Mouse (Mus musculus): Measurements from ENCODE around the gene Cpa4. TPM values are rescaled to one million over a fixed set of nuclear protein-coding genes. Genes with fewer than 3 reads are reported as not detected.

Gene Cpa4
- polyA plus RNA-seq, 1 experiment from 2014 or later, result 0.05 TPM

GRCm38 (mm10) chr6:30574945-30575344, 6.8 kb downstream of the Cpa4 start:
- Histone ChIP-seq H3K27me3 (ENCODE audit: control insufficient read depth, insufficient read depth, low read depth, low read length) (no peaks in the 10 kb centered on the region), H3K4me1 (ENCODE audit: control insufficient read depth, low read depth, low read length) (no peaks in the 10 kb centered on the region), H3K36me3 (ENCODE audit: control insufficient read depth, insufficient read depth) (no peaks in the 10 kb centered on the region), H3K4me2 (ENCODE audit: low read depth, low read length) (no peak overlapping the region), H3K27ac (ENCODE audit: low read length) (no peak overlapping the region), H3K9me3 (replicated peaks; ENCODE audit: control insufficient read depth, low read length) (no peaks in the 10 kb centered on the region), H3K9ac (ENCODE audit: low read depth, low read length) (no peak overlapping the region), H3K4me3 (ENCODE audit: low read depth, low read length) (no peak overlapping the region)
- ATAC-seq (ENCODE audit: low read depth), result no peak
- 64% methylated on average over 1 of the region's 1 CpGs for WGBS (ENCODE audit: insufficient replicate concordance)

DNA sequence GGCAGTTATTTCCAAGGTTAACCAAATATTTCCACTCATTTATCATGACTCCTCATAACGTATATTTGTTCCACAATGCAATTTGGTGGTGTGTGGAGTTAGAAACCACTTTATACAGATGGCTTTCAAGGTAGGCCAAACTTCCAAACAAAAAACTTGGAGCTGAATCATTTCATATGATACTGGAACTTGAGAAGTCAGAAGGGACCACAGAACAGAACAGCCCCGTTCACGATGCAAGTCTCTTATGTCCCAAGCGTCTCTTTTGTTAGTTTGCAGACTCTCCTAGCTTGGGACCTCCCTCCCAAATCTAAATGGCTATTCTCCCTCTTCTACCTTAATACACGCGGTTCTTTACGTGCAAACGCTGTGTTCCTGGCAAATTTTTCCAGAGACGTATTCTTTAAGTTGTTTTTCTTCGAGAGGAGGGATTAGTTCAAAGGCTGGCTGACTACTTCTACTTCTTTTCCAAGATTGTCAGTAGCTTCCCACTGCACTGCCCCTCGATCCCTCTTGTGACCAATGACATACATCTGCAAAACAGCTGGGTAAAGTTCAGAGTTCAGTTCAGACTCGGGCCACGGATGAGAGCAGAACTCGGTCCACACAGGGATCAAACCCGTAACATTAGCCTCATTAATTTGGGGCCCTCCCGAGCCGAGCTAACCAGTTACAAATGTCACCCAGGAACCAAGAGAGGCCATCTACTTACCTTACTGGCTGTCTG, 8.5 kb downstream of the Cpa4 start:
- Histone ChIP-seq H3K9me3 (replicated peaks; ENCODE audit: control insufficient read depth, low read length) (no peaks in the 10 kb centered on the region), H3K27me3 (ENCODE audit: control insufficient read depth, insufficient read depth, low read depth, low read length) (no peaks in the 10 kb centered on the region), H3K4me3 (ENCODE audit: low read depth, low read length) (no peak overlapping the region), H3K4me2 (ENCODE audit: low read depth, low read length) (no peak overlapping the region), H3K36me3 (ENCODE audit: control insufficient read depth, insufficient read depth) (no peaks in the 10 kb centered on the region), H3K27ac (ENCODE audit: low read length) (no peak overlapping the region), H3K9ac (ENCODE audit: low read depth, low read length) (no peak overlapping the region), H3K4me1 (ENCODE audit: control insufficient read depth, low read depth, low read length) (no peaks in the 10 kb centered on the region)
- WGBS (ENCODE audit: insufficient replicate concordance), result 67% methylated on average over 17 of the region's 17 CpGs
- ATAC-seq (ENCODE audit: low read depth), result no peak

DNA sequence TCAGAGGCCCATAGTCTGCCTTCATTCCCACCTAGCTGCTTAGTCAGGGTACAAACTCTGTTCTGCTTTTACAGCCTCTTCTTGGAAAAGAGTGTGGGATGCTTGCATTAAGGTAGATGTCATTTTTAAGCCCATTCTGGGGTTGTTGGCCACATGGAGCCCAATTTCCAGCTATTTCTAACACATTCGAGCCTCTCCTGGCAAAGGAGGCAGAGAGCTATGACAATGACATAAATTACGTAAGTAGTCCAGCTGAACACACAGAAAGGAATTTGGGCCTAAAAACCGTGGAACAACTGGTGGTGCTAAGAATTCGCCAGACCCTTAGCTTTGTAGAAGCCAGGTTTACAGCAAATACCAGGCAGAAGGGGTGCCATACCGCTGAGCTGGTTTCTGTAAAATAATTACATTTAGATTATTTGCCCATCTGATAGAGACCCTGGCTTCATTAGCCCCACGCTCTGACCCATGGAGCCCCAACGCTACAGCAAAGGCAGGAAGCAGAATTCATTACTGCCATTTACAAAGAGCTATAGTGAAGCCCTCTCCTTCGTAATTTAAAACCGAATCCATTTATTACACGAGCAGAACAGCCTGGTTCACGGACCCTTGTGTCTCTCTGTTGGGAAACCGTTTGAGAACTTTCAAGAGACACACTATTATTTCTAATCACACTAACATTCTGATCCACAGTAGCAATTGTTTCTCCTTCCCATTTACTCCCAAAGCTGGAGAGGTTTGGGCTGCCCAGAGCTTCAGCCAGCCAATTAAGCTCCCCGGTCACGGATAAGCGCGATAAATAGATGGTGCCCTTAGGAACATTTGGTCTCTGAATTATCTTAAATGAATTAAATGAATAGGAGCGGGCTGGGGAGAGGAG, 12.0 kb downstream of the Cpa4 start:
- Histone ChIP-seq H3K4me3 (ENCODE audit: low read depth, low read length) (no peak overlapping the region), H3K36me3 (ENCODE audit: control insufficient read depth, insufficient read depth) (no peaks in the 10 kb centered on the region), H3K27me3 (ENCODE audit: control insufficient read depth, insufficient read depth, low read depth, low read length) (no peaks in the 10 kb centered on the region), H3K9ac (ENCODE audit: low read depth, low read length) (no peak overlapping the region), H3K4me1 (ENCODE audit: control insufficient read depth, low read depth, low read length) (no peaks in the 10 kb centered on the region), H3K9me3 (replicated peaks; ENCODE audit: control insufficient read depth, low read length) (no peaks in the 10 kb centered on the region), H3K4me2 (ENCODE audit: low read depth, low read length) (no peak overlapping the region), H3K27ac (ENCODE audit: low read length) (no peak overlapping the region)
- WGBS (ENCODE audit: insufficient replicate concordance), result 69% methylated on average over 17 of the region's 17 CpGs
- ATAC-seq (ENCODE audit: low read depth), result no peak

GRCm38 (mm10) chr6:30580841-30581176, 12.6 kb downstream of the Cpa4 start:
- no peak overlapping the region for H3K9ac ChIP-seq (ENCODE audit: low read depth, low read length)
- no peaks in the 10 kb centered on the region for H3K36me3 ChIP-seq (ENCODE audit: control insufficient read depth, insufficient read depth)
- no peak overlapping the region for H3K4me2 ChIP-seq (ENCODE audit: low read depth, low read length)
- no peak for ATAC-seq (ENCODE audit: low read depth)
- WGBS (ENCODE audit: insufficient replicate concordance), result 71% methylated on average over 8 of the region's 8 CpGs
- H3K4me3 ChIP-seq (ENCODE audit: low read depth, low read length), result no peak overlapping the region
- H3K9me3 ChIP-seq (replicated peaks; ENCODE audit: control insufficient read depth, low read length), result no peaks in the 10 kb centered on the region
- no peak overlapping the region for H3K27ac ChIP-seq (ENCODE audit: low read length)
- H3K27me3 ChIP-seq (ENCODE audit: control insufficient read depth, insufficient read depth, low read depth, low read length), result no peaks in the 10 kb centered on the region
- no peaks in the 10 kb centered on the region for H3K4me1 ChIP-seq (ENCODE audit: control insufficient read depth, low read depth, low read length)

DNA sequence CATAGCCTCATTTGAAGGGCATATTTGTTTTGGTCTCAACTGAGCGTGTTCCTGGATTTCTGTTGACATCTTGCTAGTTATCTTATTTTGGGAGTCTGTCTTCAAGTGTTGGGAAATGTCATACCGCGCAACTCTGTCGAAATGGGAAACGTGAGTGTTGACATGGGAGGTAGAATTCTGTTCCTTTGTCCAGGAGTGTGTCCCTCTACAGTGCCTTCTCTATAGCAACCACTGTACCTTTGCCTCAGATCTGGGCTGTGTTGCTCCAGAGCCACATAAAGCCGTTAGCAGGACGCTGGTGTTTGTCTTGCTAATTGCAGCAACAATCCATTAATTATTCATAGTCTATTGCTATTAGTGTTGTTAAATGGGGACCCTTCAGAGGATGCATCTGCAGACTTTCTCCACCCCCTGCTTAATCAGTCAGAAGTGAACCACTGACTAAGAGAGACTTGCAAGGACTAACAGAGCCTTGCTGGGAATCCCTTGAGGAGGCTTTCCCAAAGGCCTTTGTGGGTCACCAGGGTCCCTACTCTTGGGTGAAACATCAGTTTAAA, 18.8 kb downstream of the Cpa4 start:
- Histone ChIP-seq H3K9me3 (replicated peaks; ENCODE audit: control insufficient read depth, low read length) (no peaks in the 10 kb centered on the region), H3K27ac (ENCODE audit: low read length) (no peak overlapping the region), H3K36me3 (ENCODE audit: control insufficient read depth, insufficient read depth) (no peaks in the 10 kb centered on the region), H3K4me2 (ENCODE audit: low read depth, low read length) (no peak overlapping the region), H3K27me3 (ENCODE audit: control insufficient read depth, insufficient read depth, low read depth, low read length) (no peaks in the 10 kb centered on the region), H3K9ac (ENCODE audit: low read depth, low read length) (no peak overlapping the region), H3K4me1 (ENCODE audit: control insufficient read depth, low read depth, low read length) (no peaks in the 10 kb centered on the region), H3K4me3 (ENCODE audit: low read depth, low read length) (no peak overlapping the region)
- WGBS (ENCODE audit: insufficient replicate concordance), result 60% methylated on average over 7 of the region's 7 CpGs
- no peak for ATAC-seq (ENCODE audit: low read depth)

DNA sequence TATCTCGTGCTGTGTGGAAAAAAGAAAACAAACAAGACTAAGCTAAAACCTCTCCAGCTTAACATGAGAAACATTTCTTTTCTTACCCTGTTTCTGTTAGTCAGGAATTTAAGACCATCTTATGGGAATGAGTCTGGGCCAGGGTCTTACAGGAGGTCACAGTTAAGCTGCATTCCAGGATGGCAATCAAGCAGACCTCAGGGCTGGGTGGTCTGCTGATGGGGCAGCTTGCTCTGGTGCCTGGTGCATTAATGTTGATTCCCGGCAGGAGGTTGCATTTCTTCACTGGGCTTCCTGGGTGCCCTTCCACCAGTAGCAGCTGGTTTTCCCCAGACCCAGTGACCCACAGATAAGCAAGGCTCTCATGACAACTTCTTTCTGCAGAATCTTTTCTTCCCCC, 21.6 kb downstream of the Cpa4 start:
- Histone ChIP-seq H3K36me3 (ENCODE audit: control insufficient read depth, insufficient read depth) (no peaks in the 10 kb centered on the region), H3K4me1 (ENCODE audit: control insufficient read depth, low read depth, low read length) (no peaks in the 10 kb centered on the region), H3K27ac (ENCODE audit: low read length) (no peak overlapping the region), H3K9ac (ENCODE audit: low read depth, low read length) (no peak overlapping the region), H3K9me3 (replicated peaks; ENCODE audit: control insufficient read depth, low read length) (no peaks in the 10 kb centered on the region), H3K27me3 (ENCODE audit: control insufficient read depth, insufficient read depth, low read depth, low read length) (no peaks in the 10 kb centered on the region), H3K4me2 (ENCODE audit: low read depth, low read length) (no peak overlapping the region), H3K4me3 (ENCODE audit: low read depth, low read length) (no peak overlapping the region)
- WGBS (ENCODE audit: insufficient replicate concordance), result 30% methylated on average over 2 of the region's 2 CpGs
- no peak for ATAC-seq (ENCODE audit: low read depth)

GRCm38 (mm10) chr6:30591851-30592404, 23.8 kb downstream of the Cpa4 start:
- Histone ChIP-seq H3K4me3 (ENCODE audit: low read depth, low read length) (no peak overlapping the region), H3K36me3 (ENCODE audit: control insufficient read depth, insufficient read depth) (no peaks in the 10 kb centered on the region), H3K4me2 (ENCODE audit: low read depth, low read length) (no peak overlapping the region), H3K4me1 (ENCODE audit: control insufficient read depth, low read depth, low read length) (no peaks in the 10 kb centered on the region), H3K9me3 (replicated peaks; ENCODE audit: control insufficient read depth, low read length) (no peaks in the 10 kb centered on the region), H3K9ac (ENCODE audit: low read depth, low read length) (no peak overlapping the region), H3K27ac (ENCODE audit: low read length) (no peak overlapping the region), H3K27me3 (ENCODE audit: control insufficient read depth, insufficient read depth, low read depth, low read length) (no peaks in the 10 kb centered on the region)
- WGBS (ENCODE audit: insufficient replicate concordance), result 35% methylated on average over 5 of the region's 5 CpGs
- no peak for ATAC-seq (ENCODE audit: low read depth)

- Histone ChIP-seq H3K9me3 (replicated peaks; ENCODE audit: control insufficient read depth, low read length) (no peaks in the 10 kb centered on the region), H3K9ac (ENCODE audit: low read depth, low read length) (no peak overlapping the region), H3K27me3 (ENCODE audit: control insufficient read depth, insufficient read depth, low read depth, low read length) (no peaks in the 10 kb centered on the region), H3K4me2 (ENCODE audit: low read depth, low read length) (no peak overlapping the region), H3K4me3 (ENCODE audit: low read depth, low read length) (no peak overlapping the region), H3K4me1 (ENCODE audit: control insufficient read depth, low read depth, low read length) (no peaks in the 10 kb centered on the region), H3K36me3 (ENCODE audit: control insufficient read depth, insufficient read depth) (no peaks in the 10 kb centered on the region), H3K27ac (ENCODE audit: low read length) (no peak overlapping the region)
- ATAC-seq (ENCODE audit: low read depth), result no peak
- 57% methylated on average over 10 of the region's 10 CpGs for WGBS (ENCODE audit: insufficient replicate concordance)
These were observed 24.3 kb downstream of the Cpa4 start for GRCm38 (mm10) chr6:30592417-30592974.
